Mouse (Mus musculus): Measurements from ENCODE around the gene C8a.

The C8a gene

GRCm38 (mm10) chr4:104768190-104768589 lies 108.0 kb downstream of the C8a start:
- DNase-seq (ENCODE audit: low spot score) = no peak

GRCm38 (mm10) chr4:104766065-104766464 lies 110.1 kb downstream of the C8a start, which contains the start of gene C8b:
TSS of gene C8b (plus strand) at chr4:104766317.
- DNase-seq (ENCODE audit: low spot score) = no peak
